Mouse (Mus musculus) ZHBTc4 (cell line): ENCODE results near the gene Tspan18.

Experiments
- DNase-seq: peaks from one replicate; pipeline ENCODE4 v3.0.0-alpha.2; 2011; ENCODE audit warnings: low read depth, low spot score

Tspan18 gene

DNA sequence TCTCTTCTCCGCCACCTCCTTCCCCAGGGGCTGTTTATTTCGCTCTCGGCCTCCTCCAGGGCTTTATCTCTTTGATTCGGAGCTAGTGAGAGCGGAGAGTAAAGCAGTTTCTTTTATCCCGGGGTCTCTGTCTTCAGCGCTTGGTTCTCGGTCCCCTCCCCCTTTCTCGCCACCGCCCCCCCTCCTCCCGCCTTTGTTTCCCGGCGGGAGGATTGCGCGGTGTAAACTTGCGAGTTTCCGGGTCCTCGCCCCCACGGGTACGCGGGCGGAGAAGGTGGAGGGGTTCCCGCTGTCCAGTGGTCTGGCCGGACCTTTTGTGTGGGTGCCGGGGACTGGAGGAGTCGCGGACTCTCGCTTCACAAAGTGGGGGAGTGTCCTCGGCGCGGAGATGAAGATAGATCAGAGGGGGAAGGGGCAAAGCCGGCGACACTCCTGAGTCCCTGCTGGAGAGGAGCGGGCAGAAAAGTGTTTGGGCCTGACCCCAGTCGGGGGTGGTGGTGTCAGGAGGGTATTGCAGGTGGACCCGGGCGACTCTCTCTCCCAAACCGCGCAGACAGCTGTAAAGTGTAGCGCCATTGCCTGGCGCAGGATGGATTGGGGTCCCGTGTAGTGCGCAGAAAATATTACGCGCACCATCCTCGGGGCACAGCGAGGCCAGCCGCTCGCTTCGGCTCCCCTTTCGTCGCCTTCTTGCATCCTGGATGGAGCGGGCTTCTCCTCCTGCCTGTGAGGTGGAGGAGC, 146.1 kb downstream of the Tspan18 start:
- peak; percentile 57 for DNase-seq

DNA sequence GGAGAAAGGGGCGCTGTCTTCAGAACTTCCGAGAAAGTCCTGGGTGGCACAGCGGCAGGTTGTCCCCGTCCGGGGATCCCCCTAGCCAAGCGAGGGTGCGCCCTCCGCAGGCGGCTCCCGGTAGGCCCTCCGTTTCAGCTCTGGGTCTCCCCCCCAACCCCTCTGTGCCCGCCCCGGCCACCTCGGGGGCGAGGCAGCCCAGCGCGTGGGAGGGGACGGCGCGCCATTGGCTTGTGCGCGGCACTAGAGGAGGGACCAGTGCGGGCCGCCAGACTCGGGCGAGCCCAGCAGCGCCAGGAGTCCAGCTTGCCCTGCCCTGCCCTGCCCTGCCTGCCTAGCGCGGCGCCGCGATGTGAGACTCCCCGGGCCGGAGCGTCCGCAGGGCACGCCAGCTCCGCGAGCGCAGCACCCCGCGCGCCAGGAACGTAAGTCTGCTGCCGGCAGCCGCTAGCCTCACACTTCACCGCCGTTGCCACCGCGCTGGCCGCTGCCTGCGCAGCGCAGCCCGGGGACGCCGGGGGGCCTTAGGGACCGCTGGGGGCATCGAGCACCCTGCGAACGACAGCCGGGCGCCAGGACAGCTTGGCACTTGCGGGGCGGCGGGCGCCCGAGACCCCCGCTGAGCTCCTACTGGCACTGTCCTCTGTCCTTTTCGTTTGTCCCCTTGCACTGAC, 146.8 kb downstream of the Tspan18 start, which contains the start of gene Trp53i11:
Trp53i11 (plus strand) TSS at position 226 of the 674 bp plus-strand sequence.
- DNase-seq: peak; percentile 85

DNA sequence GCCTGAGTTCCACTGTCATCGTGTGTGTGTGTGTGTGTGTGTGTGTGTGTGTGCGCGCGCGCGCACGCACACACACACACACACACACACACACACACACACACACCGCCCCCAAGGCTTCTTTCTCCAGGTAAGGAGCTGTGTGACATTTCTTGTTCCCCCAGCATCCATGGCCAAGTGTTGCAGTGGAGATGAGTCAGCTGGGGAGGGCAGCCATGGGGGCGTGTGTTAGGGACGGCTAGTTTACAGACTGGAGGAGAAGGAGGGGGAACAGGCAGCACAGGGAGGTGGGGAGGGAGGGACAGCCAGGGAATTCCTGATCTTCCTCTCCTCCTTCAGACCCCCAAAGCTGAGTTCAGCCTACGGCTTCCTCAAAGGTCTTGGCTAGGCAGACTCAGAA, 151.4 kb downstream of the Tspan18 start:
- no peak for DNase-seq

DNA sequence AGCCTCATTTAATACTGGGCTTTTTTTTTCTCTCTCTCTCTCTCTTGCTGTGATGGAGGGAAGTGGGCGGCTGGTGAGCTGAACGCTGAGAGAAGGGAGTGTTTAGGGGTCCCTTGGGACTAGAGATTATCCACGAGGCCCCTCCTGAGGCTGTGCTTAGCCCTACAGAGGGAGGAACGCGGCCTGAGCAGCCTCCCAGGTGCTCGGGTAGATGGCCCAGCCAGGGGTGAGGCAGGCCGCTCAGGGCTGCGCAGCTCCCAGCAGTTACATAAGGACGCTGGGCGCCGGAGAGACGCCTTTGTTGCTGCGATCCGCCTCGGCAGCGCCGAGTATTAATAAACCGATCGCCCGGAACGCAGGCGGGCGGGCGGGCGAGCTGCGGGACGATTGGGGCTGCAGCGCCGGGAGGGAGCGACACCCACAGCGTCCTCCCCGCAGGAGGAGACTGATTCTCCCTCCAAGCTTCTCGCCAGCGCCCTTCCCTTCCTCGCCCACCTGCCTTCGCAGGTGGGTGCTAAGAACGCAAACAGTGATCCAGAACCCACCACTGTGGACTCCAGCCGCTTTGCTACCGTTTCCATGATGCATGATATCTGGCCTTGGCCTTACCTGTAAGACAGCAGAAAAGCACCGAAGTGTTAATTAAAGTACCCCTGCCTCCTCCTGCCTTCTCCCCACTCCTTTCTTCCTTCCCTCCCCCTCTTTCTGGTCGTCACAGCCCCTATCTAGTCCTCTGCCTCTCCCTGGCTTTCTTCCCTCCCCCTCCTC, 154.0 kb downstream of the Tspan18 start:
- peak; percentile 34 for DNase-seq

DNA sequence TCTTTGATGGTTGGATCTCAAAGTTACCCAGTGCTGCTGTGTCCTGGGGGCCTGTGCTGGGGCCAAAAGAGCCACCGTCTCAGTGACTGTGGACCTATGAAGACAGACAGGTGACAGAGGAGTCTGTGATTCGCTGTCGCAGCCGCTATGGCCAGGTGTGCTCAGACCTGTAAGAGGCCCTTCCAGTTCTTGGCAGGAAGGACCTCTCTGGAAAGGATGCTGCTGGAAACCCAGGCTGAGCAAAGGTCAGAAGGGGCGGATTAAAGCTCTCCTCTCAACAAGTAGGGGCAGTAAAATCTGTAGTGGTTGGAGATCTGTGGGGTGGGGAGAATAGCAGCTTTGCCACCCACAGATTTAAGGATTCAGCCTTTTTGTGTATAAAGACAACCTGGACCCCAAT, 154.7 kb downstream of the Tspan18 start:
- no peak for DNase-seq

DNA sequence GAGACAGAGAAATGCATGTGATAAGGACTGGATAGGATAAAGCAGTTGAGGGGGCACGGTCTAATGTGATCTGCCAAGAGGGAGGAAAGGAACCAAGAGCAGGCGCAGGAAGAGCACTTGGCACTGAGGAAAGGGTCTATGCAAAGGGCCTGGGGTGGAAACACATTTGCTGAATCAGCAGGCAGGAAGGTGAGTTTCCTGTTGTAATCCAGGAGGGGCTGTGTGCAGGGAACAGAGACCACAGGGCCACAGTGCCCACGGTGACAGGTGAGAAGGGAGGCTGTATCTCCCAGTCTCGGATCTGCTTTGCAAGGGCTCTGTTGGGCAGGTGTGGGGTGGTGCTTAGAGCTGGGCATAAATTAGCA, 156.0 kb downstream of the Tspan18 start:
- no peak for DNase-seq

DNA sequence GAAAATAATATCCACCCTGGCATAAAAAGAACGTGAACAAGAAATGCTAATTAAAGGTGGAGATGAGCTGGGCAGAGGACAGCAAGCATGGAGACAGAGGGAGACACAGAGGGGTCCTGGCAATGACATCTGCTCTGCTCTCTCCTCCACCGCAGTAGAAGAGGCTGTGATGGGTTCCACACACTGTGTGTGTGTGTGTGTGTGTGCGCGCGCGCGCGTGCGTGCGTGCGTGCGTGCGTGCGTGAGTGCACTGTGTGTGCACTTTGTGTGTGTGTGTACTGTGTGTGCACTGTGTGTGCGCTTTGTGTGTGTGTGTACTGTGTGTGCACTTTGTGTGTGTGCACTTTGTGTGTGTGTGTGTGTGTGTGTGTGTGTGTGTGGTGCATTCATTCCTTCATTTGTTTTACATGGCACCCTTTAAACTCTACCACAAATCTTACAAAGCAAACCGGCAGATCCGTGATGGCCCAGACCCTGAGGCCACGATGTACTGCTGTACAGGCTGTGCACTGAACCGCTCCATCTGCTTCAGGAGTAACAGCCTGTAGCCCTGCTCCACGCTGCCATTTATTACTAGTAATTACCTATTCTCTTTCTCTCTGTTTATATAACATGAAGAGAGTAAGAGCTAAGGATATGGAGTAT, 156.5 kb downstream of the Tspan18 start:
- peak; percentile 30 for DNase-seq

DNA sequence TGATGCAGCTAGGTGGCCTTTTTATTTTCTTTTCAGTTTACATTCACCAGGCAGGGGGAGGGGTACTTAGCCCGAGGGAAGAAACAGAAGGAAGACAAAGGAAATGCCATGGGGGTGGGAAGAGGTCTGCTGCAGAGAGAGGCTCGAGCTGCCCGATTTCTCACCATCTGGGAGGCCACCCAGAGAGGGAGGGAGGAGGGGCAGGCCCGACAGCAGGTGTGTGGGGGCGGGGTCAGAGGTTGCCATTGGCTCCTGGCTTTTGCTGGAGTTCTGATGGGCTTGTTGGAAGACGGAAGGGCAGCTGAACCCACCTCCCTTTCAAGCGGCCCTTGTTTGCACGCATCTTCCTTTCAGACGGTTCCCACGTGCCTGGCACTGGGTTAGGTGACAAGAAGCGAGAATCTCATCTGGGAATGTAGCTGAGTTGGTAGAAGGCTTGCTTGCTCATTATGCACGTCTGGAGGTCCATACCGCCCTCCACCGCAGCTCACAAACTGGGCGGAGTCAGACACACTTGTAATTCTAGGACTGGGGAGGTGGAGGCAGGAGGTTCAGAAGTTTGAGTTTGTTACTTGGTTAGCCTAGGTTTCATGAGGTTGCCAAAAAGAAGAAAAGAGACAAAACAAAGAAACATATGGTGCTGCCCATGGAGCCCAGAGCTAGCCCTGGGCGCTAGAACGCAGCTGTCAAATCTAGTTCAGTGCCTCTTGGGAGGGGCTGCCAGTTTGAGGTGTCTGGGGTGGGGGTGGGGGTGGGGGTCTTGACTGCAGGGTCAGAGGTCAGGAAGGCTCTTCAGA, 157.2 kb downstream of the Tspan18 start:
- peak; percentile 93 for DNase-seq

DNA sequence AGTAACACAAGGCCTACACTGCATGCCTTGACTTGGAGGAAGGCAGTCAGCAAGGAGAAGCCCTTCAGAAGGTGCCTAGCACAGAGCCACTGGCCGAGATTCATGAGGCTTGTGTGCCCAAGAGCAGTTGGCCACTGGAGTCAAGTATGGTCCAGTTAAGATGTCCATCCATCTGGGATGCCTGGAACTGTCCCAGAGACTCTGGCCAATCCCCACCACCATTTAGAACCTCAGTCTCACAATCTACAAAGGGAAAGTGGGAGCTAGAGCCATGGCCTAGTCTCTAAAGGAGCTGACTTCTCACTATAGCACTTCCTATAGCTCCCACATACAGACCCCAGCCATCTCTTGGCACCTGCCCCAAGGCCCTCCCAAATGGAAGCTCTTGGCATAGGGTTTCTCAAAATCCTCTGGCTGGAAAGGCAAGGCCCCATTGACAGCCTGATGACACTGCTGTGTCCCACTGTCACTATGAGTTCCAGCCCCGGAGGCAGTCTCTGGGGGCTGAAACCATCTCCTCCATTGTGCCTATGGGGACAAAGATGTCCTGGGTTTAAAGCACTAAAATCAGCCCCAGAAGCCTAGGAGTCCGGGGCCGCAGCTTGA, 158.0 kb downstream of the Tspan18 start:
- DNase-seq: no peak

DNA sequence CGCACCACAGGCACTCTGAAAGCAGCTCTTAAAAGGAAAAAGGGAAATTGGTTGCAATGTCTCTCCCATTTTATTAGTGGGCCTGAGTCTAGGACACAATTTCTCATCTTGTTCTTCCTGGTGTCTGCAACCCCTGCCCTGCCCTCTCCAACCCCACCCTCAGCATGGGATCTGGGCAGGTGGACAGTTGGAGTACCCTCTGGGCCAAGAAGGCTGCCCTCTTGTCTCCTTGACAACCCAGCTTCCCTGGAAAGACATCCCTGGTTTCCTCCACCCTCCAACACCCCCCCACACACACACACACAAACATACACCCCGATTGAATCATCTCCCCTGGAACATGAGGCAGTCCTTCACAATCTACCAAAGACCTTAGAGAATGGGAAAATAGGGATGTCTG, 158.6 kb downstream of the Tspan18 start:
- DNase-seq: no peak

DNA sequence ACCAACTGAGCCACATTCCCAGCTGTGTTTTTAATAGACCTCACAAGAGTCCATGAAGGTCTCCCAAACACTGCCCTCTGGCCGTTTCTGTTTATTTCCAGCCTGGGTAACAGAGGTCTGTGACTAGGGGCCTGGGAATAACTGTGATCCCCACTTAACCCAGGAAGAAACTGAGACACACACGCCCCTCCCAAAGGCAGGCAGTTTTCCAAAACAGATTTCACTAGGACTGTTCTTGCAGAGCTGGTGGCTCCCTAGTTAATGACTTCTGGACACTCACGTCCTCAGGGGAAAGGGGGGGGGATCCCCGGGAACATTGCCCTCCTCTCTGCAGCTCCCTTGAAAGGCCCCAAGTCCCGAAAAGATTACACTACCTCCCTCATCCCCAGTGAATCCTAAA, 159.0 kb downstream of the Tspan18 start:
- DNase-seq: no peak

DNA sequence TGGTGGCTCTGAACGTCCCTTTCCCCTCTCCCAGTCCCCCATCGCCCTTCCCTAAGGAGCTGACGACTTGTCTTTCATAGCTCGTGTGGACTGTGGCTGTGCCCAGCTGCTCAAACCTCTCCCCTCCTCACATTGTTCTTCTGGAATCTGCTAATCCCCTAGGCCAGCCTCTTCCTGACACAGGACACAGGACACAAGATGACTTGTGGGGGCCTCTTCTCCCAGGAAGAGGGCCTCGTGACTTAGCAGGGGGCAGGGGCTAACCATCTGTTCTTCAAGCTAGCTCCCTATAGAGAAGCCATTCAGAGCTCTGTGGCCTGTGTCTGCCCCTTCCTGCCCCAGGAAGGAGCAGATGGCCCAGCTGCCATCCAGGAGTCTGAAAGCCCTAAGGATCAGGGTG, 160.1 kb downstream of the Tspan18 start:
- DNase-seq: no peak

DNA sequence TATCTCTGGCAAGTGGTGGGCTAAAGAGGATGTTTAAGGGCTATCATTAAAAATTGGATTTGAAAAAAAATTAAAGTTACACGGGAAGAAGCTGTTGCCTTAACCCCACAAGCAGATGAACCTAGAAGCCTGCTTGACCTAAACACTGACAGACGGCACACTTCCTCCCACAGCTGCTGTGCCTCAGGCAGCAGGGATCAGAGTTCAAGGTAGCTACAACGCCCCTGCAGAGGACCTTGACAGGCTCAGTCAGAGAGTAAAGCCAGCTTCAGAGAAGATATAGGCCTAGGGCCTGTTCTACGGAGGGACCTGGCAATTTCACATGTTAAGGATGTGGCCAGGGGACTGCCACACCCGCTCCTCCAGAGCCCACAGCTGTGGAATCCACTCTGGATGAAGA, 161.8 kb downstream of the Tspan18 start:
- no peak for DNase-seq

DNA sequence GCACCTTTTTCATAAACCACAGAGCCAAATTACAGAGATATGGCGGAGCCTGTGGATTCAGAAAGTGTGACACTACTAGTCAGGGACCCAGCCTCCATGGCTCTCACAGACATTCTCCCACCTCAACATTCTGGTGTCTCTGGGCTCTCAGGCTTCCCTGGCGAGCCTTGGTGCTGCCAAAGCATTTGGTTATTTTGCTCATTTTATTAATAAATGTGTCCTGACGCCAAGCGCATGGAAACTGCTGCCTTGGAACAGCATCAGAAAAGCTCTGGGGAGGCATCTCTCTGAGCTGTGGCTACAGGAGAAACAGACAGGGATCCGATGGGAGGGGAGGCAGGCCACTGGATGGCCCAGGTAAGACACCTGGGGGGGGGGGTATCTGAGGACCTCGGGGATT, 162.4 kb downstream of the Tspan18 start:
- no peak for DNase-seq

DNA sequence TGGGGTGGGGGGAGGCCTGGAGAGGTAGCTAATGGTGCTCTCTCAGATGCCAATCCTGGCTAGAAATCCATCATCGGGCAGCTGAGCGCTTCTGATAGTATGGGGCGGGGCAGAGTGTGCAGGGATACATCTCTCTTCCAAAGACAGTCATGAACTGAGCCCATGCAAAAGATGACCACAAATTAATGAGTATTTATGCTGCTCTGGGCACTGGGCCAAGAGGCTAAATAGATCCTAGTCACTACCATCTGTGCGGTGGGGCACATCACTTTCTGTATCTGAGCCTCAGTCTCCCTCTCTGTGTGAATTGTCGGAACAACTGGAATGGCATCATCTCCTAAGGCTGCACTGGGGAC, 163.5 kb downstream of the Tspan18 start:
- no peak for DNase-seq

DNA sequence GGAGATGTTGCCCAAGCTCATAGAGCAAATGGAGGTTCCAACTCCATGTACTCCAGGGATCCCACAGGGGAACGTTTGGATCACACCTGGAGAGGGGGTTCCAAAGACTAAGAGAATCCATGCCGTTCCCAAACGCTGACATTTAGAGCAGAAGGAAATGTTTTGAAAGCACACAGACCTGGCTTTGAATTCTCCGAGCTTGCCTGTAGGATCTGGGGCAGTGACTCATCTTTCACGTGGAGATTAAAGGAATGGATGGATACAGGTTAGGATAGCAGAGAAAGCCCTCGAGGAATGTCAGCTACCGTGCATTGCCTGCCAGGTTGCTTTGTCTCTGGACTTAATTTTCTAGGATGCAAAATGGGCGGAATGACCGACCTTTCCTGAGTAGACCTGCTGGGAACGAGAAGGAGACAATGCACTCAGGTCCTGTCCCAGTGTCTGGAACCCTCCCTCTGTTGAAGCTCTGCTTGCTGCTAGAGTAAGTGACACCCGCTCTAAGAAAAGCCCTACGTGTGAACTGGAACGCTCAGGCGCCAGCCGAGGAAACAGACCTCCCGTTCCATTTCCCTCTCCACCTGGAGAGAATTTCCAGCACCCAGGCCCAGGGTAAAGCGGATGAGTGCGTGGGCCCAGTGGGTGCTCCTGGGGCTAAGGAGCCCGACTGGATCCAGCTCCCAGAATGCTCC, 164.0 kb downstream of the Tspan18 start:
- DNase-seq: peak; percentile 42

DNA sequence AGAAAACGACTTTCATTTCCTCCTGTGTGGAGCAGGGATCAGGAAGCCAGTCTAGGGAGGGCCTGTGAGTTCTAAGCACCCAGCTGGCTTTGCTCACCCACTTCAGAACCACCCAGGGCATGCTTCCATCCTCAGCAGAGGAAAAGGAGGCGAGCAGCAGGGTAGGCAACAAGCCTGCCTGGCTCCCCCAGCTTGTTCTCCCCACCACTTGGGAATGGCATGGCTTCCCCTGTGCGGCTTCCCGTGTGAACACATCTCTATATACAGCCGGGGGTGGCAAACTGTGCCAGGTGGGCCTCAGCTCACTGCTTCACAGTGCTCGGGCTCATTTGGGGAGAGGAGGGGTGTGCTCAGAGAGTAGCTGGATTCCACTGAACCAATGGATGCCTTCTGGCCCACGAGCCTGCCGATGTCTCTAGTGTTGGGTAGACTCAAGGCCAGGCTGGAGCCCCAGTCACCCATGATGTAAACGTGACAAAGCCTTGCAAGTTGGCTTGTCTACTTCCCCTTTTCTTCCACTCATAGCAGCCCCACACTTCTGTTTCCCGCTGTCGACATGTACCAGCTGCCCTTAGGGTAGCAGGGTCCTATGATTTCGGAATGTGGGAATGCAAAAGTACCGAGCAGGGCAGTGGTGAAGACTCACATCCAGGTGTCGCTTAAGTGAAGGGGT, 167.4 kb downstream of the Tspan18 start:
- DNase-seq: no peak

DNA sequence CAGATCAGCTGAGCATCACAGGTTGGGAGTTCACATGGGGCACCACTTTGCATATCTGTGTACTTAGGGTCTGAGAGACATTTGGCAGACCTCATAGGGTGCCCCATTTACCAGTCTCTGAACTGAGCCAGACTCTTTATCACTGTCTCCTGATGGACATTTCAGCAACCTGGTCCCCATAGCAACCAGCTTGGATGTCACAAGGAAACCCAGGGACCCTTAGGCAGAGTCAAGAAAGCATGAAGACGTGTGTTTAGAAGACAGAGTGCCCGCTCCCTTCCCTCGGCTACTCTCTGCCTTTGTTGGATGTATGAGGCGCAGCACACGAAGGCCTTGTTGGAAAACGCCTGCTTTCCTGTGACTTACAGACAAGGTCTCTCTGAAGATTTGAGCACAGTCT, 168.0 kb downstream of the Tspan18 start:
- no peak for DNase-seq

DNA sequence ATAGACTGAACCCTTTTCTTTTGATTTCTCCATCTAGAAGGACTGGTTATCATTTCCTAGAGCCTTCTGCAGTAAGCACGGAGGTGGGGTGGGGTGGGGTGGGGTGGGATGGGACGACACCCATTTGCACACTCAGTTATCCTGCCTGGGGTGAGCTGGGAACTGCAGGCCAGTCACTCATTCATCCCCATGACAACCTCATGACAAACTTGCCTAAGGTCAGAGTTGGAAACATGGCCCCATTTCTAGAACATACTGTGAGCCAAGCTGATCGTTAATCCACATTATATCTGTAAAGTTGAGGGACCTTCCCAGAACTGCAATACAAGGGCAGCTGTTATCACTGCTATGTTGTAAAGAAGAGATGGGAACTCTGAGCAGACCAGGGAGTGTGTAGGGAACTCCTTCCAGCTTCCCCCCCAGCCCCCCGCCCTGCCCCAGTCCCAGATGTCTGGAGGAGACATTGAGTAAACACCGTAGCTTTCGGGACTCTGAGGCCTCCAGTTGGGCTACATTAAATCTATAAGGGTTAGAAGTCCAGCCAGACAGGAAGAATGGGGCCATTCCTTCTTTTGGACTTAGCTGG, 170.5 kb downstream of the Tspan18 start:
- no peak for DNase-seq
